Mouse (Mus musculus) lung, postnatal 0 days (tissue): Measurements from ENCODE around the gene Ldhb.

Source experiments
- CTCF ChIP-seq: IDR thresholded peaks from 2 replicates; pipeline ENCODE4 v1.5.1; 2016; ENCODE audit warnings: antibody characterized with exemption, mild to moderate bottlenecking
- EP300 ChIP-seq: IDR thresholded peaks from 2 replicates; pipeline ENCODE4 v1.6.1; 2016; ENCODE audit warnings: antibody characterized with exemption, mild to moderate bottlenecking, control low read depth

DNA sequence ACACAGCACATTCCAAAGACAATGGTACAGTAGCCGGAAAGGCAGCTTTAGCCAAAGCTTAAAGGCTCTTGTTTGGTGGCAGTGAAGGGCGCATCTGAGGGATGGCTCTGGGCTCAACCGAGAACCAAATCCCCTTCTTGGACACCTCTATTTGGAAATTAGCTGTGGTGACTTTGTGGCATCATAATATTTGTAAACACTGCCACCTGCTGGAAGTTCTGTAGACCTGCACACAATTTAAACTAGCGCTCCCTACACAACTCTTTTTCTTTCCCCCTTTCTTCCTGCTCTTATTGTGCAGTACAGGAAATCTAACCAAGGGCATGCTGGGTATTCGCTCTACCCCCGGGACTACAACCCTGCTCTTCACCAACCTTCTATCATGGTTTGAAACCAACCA, 11.4 kb upstream of the Ldhb start:
- TF ChIP-seq CTCF (peak; percentile 83), EP300 (no peak)
